Mouse (Mus musculus) stomach, postnatal 0 days (tissue): Measurements from ENCODE around the gene Spem2. TPM values are rescaled to one million over a fixed set of nuclear protein-coding genes. Genes with fewer than 3 reads are reported as not detected.

Experiments used
- ATAC-seq: fragments of 200-750 bp; cut with Nextera tagmentation; 2 replicates; pipeline ENCODE4 v1.8.0; 2017; ENCODE audit not compliant: low FRiP score, low TSS enrichment
- DNase-seq: peaks from one replicate; pipeline ENCODE4 v3.0.0-alpha.2; 2016; ENCODE audit warnings: low spot score
- H3K27ac ChIP-seq: fragments of 300-500 bp; sonication (generic); replicated peaks from 2 replicates; pipeline ENCODE4 v1.5.1; 2014; ENCODE audit warnings: mild to moderate bottlenecking, control low read depth
- H3K27me3 ChIP-seq: fragments of 300-500 bp; sonication (generic); 2 replicates; pipeline ENCODE4 v1.6.1; 2014; ENCODE audit warnings: low read length; ENCODE audit not compliant: control insufficient read depth, insufficient read depth
- H3K36me3 ChIP-seq: fragments of 300-500 bp; sonication (generic); 2 replicates; pipeline ENCODE4 v1.6.1; 2014; ENCODE audit warnings: low read length, mixed read lengths; ENCODE audit not compliant: control insufficient read depth, insufficient read depth
- H3K4me1 ChIP-seq: fragments of 300-500 bp; sonication (generic); replicated peaks from 2 replicates; pipeline ENCODE4 v1.6.1; 2014; ENCODE audit warnings: antibody characterized with exemption; ENCODE audit not compliant: control insufficient read depth, insufficient read depth
- H3K4me2 ChIP-seq: fragments of 300-500 bp; sonication (generic); replicated peaks from 2 replicates; pipeline ENCODE4 v1.6.1; 2014; ENCODE audit warnings: low read depth, mild to moderate bottlenecking, control low read depth, moderate library complexity
- H3K4me3 ChIP-seq: fragments of 300-500 bp; sonication (generic); 2 replicates; pipeline ENCODE4 v1.5.1; 2014; ENCODE audit warnings: low read depth, low read length, control low read depth
- H3K9ac ChIP-seq: fragments of 300-500 bp; sonication (generic); 2 replicates; pipeline ENCODE4 v1.6.1; 2014; ENCODE audit warnings: mild to moderate bottlenecking, low read length, control low read depth, mixed read lengths
- H3K9me3 ChIP-seq: fragments of 300-500 bp; sonication (generic); 2 replicates; pipeline ENCODE4 v1.6.1; 2016; ENCODE audit warnings: low read length; ENCODE audit not compliant: control insufficient read depth
- CTCF ChIP-seq: IDR thresholded peaks from 2 replicates; pipeline ENCODE4 v1.5.1; 2016; ENCODE audit warnings: antibody characterized with exemption, low read depth, mild to moderate bottlenecking, moderate library complexity
- EP300 ChIP-seq: optimal IDR thresholded peaks from 2 replicates; pipeline ENCODE3; 2016; ENCODE audit warnings: antibody characterized with exemption
- WGBS: fragments of 180-500 bp; shearing (Covaris S2); extraction: QIAGEN DNeasy Blood & Tissue Kit; methylation state at CpG from one replicate; pipeline ENCODE4 v1.1.7; 2014; 5-methylcytosine and 5-hydroxymethylcytosine counted together
- polyA plus RNA-seq: library from polyadenylated mRNA; unstranded; fragments of >200 nt; fragmentation: Nextera tagmentation; extraction: Ambion mirVana; gene quantifications from 2 replicates; pipeline ENCODE4 v1.2.1, GENCODE M21; 2015

The Spem2 gene
- polyA plus RNA-seq, 1 experiment from 2014 or later, result not detected

GRCm38 (mm10) chr11:69800138-69800391, 18.2 kb downstream of the Spem2 start:
- Histone ChIP-seq H3K27ac (peak overlapping the region; percentile 24), H3K27me3 (no peaks in the 10 kb centered on the region), H3K9me3 (no peaks in the 10 kb centered on the region), H3K4me3 (peak overlapping the region; percentile 44; the same call in 1 of the 2 replicates), H3K9ac (no peak overlapping the region), H3K4me1 (peaks cover 4% of the 10 kb centered on the region), H3K36me3 (no peaks in the 10 kb centered on the region), H3K4me2 (peak overlapping the region; percentile 73)
- WGBS, result 16% methylated on average over 11 of the region's 11 CpGs
- DNase-seq (peak; percentile 31), ATAC-seq (no peak)
- TF ChIP-seq CTCF (no peak), EP300 (no peak)

- Histone ChIP-seq H3K36me3 (no peaks in the 10 kb centered on the region), H3K27me3 (no peaks in the 10 kb centered on the region), H3K4me1 (peaks cover 4% of the 10 kb centered on the region), H3K4me3 (no peak overlapping the region), H3K4me2 (0 out of 2 replicates have a peak overlapping the region, but pooled peaks have one; percentile 73), H3K27ac (no peak overlapping the region), H3K9ac (no peak overlapping the region), H3K9me3 (no peaks in the 10 kb centered on the region)
- DNase-seq (no peak), ATAC-seq (no peak)
- 48% methylated on average over 12 of the region's 12 CpGs for WGBS
- TF ChIP-seq EP300, result no peak
- 0 out of 2 replicates have a peak, but pooled peaks have one; percentile 8 for TF ChIP-seq CTCF
Observed at GRCm38 (mm10) chr11:69799394-69800137, 18.7 kb downstream of the Spem2 start.

GRCm38 (mm10) chr11:69797924-69798323, 20.3 kb downstream of the Spem2 start:
- no peak overlapping the region for H3K4me3 ChIP-seq
- no peaks in the 10 kb centered on the region for H3K27me3 ChIP-seq
- no peaks in the 10 kb centered on the region for H3K36me3 ChIP-seq
- H3K9ac ChIP-seq, result no peak overlapping the region
- DNase-seq (no peak), ATAC-seq (no peak)
- no peak overlapping the region for H3K4me2 ChIP-seq
- H3K9me3 ChIP-seq, result no peaks in the 10 kb centered on the region
- 65% methylated on average over 7 of the region's 7 CpGs for WGBS
- peaks cover 4% of the 10 kb centered on the region for H3K4me1 ChIP-seq
- TF ChIP-seq CTCF (no peak), EP300 (no peak)
- H3K27ac ChIP-seq, result no peak overlapping the region

- TF ChIP-seq CTCF, result no peak
- TF ChIP-seq EP300, result no peak
- Histone ChIP-seq H3K27ac (no peak overlapping the region), H3K4me1 (peaks cover under 1% of the 10 kb centered on the region; the same call in 1 of the 2 replicates), H3K9ac (peak overlapping the region; percentile 61; the same call in 1 of the 2 replicates), H3K36me3 (no peaks in the 10 kb centered on the region), H3K4me2 (peak overlapping the region; percentile 95), H3K4me3 (peak overlapping the region; percentile 51), H3K9me3 (no peaks in the 10 kb centered on the region), H3K27me3 (no peaks in the 10 kb centered on the region)
- ATAC-seq (no peak), DNase-seq (no peak)
- WGBS, result 4% methylated on average over 13 of the region's 13 CpGs
Observed at GRCm38 (mm10) chr11:69795983-69796435, 22.3 kb downstream of the Spem2 start.

GRCm38 (mm10) chr11:69795168-69795982, 22.9 kb downstream of the Spem2 start, which contains the start of gene Chrnb1:
TSS of gene Chrnb1 (minus strand) at chr11:69795943.
- Histone ChIP-seq H3K9ac (peak within 1 kb of the TSS; percentile 61), H3K27ac (0 out of 2 replicates have a peak within 1 kb of the TSS, but pooled peaks have one; percentile 45), H3K27me3 (no peaks in the 10 kb centered on the region), H3K36me3 (no peaks in the 10 kb centered on the region), H3K4me2 (peak within 1 kb of the TSS; percentile 95), H3K4me3 (peak within 1 kb of the TSS; percentile 51), H3K4me1 (no peaks in the 10 kb centered on the region), H3K9me3 (no peaks in the 10 kb centered on the region)
- WGBS, result 1% methylated on average over 52 of the region's 52 CpGs
- TF ChIP-seq CTCF (peak; percentile 21; the same call in 1 of the 2 replicates), EP300 (no peak)
- DNase-seq (peak; percentile 96), ATAC-seq (peak; percentile 98)
